Mouse (Mus musculus): Measurements from ENCODE around the gene Stac3. TPM values are rescaled to one million over a fixed set of nuclear protein-coding genes. Genes with fewer than 3 reads are reported as not detected.
A peak's percentile ranks its signal among the peaks of the same experiment; 100 is the strongest.

Gene Stac3
- total RNA-seq, 1 experiment from 2014 or later, result 4.9 TPM

DNA sequence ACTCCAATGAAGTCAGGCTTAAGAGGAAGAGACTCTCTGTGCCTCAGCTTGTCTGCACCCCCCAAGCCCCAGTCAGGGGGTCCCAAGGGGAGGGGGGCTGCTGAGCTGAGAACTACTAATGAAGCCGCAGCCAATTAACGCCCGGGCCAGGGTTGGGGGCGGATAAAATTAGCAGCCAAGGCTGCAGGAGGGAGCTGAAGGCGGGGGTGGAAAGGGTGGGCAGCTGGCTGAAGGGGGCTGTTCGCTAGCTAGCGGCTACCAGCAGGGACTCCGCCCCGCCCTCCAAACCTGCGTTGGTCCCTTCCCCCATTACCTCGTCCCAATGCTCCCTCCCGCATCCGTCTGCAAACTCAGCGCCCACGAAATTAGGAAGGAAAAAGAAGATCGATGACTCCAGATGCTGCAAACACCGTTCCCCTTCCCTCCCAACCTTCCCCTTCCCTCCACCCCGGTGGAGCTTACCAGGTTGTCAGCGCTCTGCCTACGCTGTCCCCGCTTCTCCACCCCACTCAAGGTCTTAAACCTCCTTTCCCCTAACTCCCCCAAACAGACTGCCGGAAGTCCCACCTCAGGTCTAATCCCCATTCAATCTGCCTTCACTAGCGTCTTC, 23.3 kb downstream of the Stac3 start:
- DNase-seq, result no peak

- DNase-seq, result no peak
Observed at GRCm38 (mm10) chr10:127526048-127526447, 24.6 kb downstream of the Stac3 start.

GRCm38 (mm10) chr10:127526681-127527080, 25.2 kb downstream of the Stac3 start:
- peak; percentile 65 for DNase-seq

DNA sequence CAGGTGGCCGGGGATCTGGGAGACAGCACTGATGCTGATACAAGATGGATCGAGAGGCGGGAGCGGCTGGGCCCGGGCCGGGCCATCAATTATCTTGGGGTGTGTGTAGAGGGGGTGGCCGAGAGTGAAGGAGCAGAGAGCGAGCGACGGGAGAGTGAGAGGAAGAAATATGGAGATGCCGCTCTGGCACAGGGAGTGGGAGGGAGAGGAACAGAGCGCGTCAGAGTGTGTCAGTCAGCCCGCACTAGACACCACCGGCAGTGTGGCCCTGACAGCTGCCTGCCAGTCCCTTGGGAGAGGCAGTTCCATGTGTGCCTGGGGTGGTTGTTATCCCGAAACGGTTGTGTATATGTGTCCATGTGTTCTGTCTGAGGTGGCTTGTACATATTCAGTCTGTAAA, 26.0 kb downstream of the Stac3 start:
- DNase-seq, result no peak

DNA sequence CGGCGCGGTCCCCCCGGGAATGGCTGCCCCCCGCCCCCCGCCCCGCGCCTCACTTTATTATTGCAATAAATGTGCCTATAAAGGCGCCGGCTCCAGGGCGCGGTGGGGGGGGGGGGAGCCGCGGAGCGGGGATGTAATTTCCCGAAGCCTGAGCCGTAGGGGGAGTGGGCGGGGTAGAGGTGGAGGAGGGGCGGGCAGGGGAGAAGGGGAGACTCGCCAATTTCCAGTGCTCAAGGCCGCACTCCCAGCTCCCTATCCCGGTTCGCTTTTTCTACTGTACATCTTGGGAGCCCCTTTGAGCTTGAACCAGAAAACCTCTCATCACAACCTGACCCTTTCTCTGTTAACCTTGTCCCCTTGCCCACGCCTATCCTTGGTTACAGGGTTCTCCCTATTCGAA, 29.5 kb downstream of the Stac3 start:
- DNase-seq, result no peak

- no peak for DNase-seq
Observed at GRCm38 (mm10) chr10:127531548-127531947, 30.1 kb downstream of the Stac3 start.

DNA sequence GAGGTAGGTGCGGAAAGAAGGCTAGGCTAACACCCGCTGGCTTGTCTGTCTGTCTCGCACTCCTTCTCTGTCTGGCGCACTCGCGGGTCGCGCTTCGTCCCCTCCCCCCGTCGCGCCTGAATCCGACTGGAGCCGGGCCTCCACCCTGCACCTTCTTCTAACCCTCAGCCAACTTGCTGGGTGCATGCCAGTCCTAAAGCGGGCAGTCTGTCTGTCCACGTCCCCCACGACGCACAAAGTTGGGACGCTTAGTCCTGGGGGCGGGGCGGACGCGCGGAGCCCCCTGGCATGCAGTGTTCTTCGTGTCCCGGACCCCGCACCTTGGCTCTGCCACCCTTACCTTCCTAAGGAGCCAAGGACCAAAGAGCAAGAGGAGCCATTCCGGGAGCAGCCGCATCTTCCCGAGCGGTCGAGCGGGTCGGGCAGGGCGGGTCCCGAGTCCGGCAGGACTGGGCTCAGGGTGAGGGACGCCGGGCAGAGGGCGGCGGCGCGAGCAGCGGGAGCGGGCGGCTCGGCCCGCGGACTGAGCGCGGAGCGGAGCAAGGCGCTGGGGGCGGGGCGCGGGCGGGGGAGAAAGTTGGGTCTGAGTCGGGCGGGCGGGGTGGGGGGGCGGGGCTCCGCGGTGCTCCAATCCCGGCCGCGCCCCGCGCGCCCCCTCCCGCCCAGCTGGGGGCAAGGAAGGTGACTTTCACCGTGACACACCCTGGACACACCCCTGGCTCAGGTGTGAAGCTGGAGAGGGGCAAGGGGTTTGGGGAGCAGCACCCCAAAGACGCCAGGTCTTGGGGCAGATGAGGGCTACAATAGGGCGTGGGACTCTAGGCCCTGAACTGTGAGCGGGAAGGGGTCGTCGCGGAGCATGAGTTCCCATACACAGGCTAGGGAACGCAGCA, 32.8 kb downstream of the Stac3 start, which contains the start of gene Nxph4:
Gene Nxph4, minus strand, starts transcription at position 524 of the 893 bp plus-strand sequence.
- DNase-seq, result peak; percentile 50

DNA sequence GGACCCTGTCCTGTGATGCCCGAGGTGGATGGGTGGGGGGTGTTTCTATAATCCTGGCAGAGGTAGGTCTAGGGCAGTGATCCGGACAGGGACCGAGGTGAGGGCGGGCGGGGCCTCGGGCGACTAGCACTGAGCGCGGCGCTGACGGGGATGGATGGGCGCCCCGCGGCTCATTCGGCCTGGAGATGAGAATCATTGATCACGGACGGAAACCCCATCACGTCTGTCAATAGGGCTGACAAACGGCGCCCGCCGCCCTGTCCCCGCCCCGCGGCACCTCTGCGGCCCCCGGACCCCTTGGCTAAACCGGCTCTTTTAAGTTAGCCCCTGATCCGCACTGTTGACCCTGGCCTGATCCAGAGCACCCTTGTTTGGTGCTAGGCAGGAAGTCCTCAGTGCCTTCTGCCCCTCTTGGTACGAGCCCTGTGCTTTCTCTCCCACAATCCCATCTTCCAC, 33.5 kb downstream of the Stac3 start:
- no peak for DNase-seq

GRCm38 (mm10) chr10:127536586-127537314, 35.3 kb downstream of the Stac3 start:
- peak; percentile 44 for DNase-seq

- peak; percentile 77 for DNase-seq
Observed at GRCm38 (mm10) chr10:127537854-127538583, 36.5 kb downstream of the Stac3 start.

- DNase-seq, result no peak
Observed at GRCm38 (mm10) chr10:127541510-127541909, 40.0 kb downstream of the Stac3 start.

DNA sequence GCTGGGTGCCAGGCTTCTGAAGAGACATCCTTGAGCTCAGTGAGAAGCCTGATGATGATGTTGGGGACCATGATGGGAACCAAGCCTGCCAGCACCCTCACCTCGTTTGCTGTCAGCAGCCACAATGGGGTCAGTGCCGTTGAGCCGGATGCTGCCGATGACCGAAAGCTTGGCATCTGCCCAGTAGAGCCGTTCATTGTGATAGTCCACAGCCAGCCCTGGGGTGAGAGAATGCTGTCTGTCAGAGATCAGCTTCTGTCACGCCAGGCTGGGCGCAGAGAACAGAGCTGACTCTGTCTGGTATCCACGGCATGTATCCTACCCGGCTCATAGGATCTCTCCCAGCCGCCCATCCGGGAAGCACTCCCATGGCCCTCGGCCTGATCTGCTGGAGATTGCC, 40.6 kb downstream of the Stac3 start:
- no peak for DNase-seq

DNA sequence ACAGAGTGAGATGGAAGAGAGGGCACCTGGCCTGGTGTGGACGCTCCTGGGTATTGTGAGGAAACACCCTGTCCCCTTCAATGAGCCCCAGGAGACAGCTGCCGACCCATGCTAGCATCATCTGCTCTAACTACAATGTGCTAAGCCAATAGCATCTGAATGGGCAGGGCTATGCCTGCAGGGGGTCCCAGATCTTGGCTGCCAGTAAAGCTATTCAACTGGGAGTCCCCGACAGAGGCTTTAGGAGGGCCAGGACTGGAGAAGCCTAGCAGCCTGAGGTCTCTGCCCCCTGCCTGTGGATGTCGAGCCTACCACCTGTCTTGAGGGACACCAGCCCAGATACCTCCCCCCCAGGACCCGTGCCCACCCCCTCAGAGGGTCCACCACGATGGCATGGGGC, 41.2 kb downstream of the Stac3 start:
- DNase-seq, result no peak

- DNase-seq, result no peak
Observed at GRCm38 (mm10) chr10:127543916-127544315, 42.4 kb downstream of the Stac3 start.

DNA sequence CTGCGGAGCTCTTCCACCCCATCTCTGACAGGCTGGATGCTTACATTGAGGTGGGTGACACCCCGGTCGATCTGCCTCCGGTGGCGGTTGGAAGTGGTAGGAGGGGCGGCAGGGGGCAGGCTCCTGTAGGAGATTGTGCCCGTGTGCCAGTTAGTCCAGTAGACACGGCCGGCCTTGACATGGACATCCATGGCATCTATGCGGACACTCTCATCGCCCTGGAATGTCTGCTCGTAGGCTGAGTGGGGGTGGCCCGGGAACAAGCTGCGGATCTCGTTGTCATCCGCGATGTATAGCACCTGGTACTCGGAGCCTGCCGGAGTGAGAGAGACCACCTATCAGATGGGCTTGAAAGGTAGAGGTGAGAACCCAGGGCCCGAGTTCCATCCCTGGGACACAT, 42.9 kb downstream of the Stac3 start:
- DNase-seq, result no peak

- no peak for DNase-seq
Observed at GRCm38 (mm10) chr10:127546505-127546904, 45.0 kb downstream of the Stac3 start.

DNA sequence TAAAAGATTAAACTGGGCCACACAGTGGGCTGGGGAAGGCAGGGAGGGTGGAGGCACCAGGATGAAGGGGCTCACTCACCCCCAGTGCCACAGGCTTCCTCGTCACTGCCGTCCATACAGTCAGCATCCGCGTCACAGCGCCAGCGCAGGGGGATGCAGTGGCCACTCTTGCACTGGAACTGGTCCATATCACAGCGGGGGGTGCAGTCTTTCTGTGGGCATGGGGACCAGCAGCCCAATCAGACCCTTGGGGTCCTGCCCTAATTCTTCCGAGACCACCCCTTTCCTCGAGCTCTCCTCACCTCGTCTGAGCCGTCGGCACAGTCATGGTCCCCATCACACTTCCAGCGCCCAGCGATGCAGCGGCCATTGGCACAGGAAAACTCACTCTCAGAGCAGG, 46.8 kb downstream of the Stac3 start:
- no peak for DNase-seq

DNA sequence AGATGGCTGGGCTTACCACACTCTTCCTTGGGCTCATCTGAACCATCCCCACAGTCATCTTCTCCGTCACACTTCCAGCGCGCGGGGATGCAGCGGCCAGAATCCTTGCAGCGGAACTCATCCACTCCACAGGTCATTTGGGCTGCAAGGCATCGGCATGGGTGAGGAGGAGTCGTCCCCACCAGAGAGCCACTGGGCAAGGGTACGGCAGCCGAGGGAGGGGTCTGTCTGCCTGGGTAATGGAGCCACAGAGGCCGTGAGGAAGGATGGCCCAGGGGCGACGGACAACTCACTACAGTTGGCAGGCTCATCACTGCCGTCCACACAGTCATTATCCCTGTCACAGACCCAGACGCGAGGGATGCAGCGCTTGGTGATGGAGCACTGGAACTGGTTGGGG, 48.4 kb downstream of the Stac3 start:
- DNase-seq, result no peak

DNA sequence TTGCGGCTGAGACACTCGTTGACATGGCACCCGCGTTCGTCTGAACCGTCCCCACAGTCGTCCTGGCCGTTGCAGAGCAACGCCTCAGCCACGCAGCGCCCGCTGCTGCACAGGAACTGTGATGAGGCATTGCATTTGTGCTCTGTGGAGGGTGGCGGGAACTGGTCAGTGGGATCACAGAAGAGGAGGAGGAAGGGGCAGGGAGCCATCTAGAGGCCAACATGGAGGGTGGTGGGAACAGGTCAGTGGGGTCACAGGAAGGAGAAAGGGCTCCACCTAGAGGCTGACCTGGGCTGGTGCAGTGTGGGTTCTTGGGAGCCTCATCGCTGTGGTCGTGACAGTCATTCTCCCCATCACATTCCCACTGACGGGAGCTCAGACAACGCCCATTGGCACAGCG, 54.2 kb downstream of the Stac3 start:
- no peak for DNase-seq

DNA sequence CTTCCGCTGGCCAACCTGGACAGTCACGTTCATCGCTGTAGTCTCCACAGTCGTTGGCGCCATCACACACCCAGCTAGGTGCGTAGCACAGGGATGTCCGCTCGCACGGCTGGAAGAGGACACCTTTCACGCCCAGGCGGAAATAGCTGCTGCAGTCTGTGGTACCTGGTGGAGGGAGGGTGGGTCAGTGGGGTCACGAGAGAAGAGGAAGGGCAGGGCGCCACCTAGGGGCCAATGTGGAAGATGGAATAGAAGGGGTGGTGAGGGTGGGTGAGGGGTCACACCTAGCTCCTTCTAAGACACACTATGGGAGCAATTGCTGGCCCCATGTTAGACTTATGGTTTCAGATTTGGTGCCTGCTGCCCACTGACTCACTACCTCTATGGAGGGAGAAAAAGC, 55.9 kb downstream of the Stac3 start:
- no peak for DNase-seq

Measured in adrenal gland, postnatal 25 days (tissue).